Mouse (Mus musculus): ENCODE measurements around the gene Myo6. TPM values are rescaled to one million over a fixed set of nuclear protein-coding genes. Genes with fewer than 3 reads are reported as not detected.

The Myo6 gene
- polyA plus RNA-seq, 1 experiment from 2014 or later, result 12.1 TPM

DNA sequence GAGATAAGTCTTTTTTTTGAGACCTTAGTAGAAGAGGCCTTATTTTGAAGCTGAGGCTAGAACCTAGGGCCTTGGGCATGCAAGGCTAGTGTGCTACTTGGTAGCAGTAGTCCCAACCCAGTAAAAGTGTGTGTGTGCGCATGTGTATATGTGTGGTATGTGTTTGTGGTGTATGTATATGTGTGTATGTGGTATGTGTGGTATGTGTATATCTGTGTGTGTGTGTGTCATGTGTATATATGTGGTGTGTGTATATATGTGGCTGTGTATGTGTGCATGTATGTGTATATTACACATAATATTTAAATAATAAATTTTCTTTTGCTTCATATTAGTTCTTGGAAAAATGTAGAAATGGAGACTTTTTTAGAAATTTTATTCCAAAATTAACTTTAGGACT is 115.9 kb downstream of the Myo6 start:
- Histone ChIP-seq H3K4me1 (no peaks in the 10 kb centered on the region), H3K9ac (no peak overlapping the region), H3K36me3 (peaks cover 10% of the 10 kb centered on the region; the same call in 1 of the 2 replicates), H3K27me3 (no peaks in the 10 kb centered on the region), H3K27ac (no peak overlapping the region), H3K4me3 (no peak overlapping the region), H3K4me2 (no peak overlapping the region), H3K9me3 (no peaks in the 10 kb centered on the region)
- ATAC-seq (ENCODE audit: insufficient number of reproducible peaks, low FRiP score, low TSS enrichment, low read depth), result no peak
- whole genome bisulfite sequencing, result 93% methylated on average over 1 of the region's 1 CpGs

DNA sequence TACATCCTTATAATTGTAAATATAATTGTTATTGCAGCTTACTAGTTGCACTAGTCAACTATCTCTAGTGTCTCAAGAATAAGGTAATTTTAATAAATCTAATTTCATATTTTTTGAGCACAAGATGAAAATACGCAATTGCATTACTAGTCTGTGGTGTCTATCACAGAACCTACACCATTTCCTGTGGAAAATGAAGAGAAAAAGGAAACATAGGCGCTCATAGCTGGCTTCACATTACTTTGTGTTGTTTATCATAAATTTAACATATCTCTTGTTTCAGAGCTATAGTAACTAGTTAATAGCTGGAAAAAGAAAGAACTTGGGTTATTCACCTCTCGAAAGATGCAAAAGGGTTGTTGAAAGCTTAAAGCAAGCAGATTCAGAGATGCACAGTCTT is 117.6 kb downstream of the Myo6 start:
- H3K36me3 ChIP-seq, result 0 out of 2 replicates have a peak, but pooled peaks cover 4% of the 10 kb centered on the region
- H3K4me3 ChIP-seq, result no peak overlapping the region
- H3K4me2 ChIP-seq, result no peak overlapping the region
- H3K4me1 ChIP-seq, result no peaks in the 10 kb centered on the region
- 93% methylated on average over 3 of the region's 3 CpGs for WGBS
- H3K9ac ChIP-seq, result no peak overlapping the region
- no peak overlapping the region for H3K27ac ChIP-seq
- no peak for ATAC-seq (ENCODE audit: insufficient number of reproducible peaks, low FRiP score, low TSS enrichment, low read depth)
- H3K27me3 ChIP-seq, result no peaks in the 10 kb centered on the region
- H3K9me3 ChIP-seq, result no peaks in the 10 kb centered on the region

- 76% methylated on average over 2 of the region's 2 CpGs for WGBS
Measured at GRCm38 (mm10) chr9:80284539-80285174, 119.8 kb downstream of the Myo6 start.

DNA sequence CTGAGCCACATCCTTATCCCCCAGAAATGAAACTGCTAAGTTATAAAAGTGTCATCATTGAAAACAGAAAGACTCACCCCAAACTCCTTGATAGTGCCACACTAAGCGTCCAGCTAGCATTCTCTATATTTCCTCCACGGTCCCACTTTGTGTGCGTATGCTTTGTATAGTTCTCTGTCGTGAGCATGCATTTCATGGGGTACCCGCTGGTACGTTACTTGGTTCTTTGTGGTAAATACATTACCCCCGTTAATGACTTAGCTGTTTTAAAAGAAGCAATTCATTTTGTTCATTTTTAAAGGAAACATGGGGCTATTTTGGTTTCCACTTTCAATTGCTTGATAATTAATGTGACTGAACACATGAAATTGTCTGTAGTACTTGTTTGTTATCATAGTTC is 122.0 kb downstream of the Myo6 start:
- 81% methylated on average over 7 of the region's 7 CpGs for WGBS
- no peaks in the 10 kb centered on the region for H3K4me1 ChIP-seq
- peaks cover 4% of the 10 kb centered on the region; the same call in 1 of the 2 replicates for H3K36me3 ChIP-seq
- no peaks in the 10 kb centered on the region for H3K27me3 ChIP-seq
- H3K9me3 ChIP-seq, result no peaks in the 10 kb centered on the region
- no peak overlapping the region for H3K4me3 ChIP-seq
- H3K4me2 ChIP-seq, result no peak overlapping the region
- no peak overlapping the region for H3K9ac ChIP-seq
- ATAC-seq (ENCODE audit: insufficient number of reproducible peaks, low FRiP score, low TSS enrichment, low read depth), result no peak
- no peak overlapping the region for H3K27ac ChIP-seq

More at GRCm38 (mm10) chr9:80284539-80285174, 119.8 kb downstream of the Myo6 start:
- H3K9ac ChIP-seq, result no peak overlapping the region
- no peak for ATAC-seq (ENCODE audit: insufficient number of reproducible peaks, low FRiP score, low TSS enrichment, low read depth)
- no peak overlapping the region for H3K27ac ChIP-seq
- H3K9me3 ChIP-seq, result no peaks in the 10 kb centered on the region
- H3K36me3 ChIP-seq, result 0 out of 2 replicates have a peak, but pooled peaks cover 4% of the 10 kb centered on the region
- no peak overlapping the region for H3K4me3 ChIP-seq
- no peaks in the 10 kb centered on the region for H3K4me1 ChIP-seq
- H3K27me3 ChIP-seq, result no peaks in the 10 kb centered on the region
- H3K4me2 ChIP-seq, result no peak overlapping the region

DNA sequence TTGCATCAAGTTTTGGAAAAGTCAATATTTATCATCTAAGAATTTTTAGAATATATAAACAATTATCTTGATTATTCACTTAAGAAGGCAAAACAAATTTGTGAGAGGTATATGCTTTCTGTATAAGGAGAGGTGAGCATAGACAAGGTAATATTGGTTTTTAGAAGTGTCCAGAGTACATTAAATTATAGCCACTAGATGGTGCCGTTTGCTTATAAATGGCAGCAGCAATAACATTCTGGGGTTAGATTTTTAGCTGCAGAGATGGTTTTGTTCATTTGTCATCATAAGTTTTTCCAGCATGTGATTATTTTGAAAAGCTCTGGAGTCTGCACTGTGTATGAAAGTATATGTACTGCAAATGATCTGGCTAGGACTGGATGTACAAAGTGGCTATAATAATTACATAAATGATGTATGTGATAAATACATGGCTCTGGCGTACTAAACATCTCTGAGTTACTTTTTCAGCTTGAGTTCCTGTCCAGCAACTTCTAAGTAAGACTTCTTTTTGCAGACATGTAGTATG is 128.3 kb downstream of the Myo6 start:
- Histone ChIP-seq H3K4me2 (no peak overlapping the region), H3K27ac (no peak overlapping the region), H3K9ac (no peak overlapping the region), H3K9me3 (no peaks in the 10 kb centered on the region), H3K27me3 (no peaks in the 10 kb centered on the region), H3K36me3 (peaks cover 5% of the 10 kb centered on the region; the same call in 1 of the 2 replicates), H3K4me3 (no peak overlapping the region), H3K4me1 (no peaks in the 10 kb centered on the region)
- ATAC-seq (ENCODE audit: insufficient number of reproducible peaks, low FRiP score, low TSS enrichment, low read depth), result no peak
- WGBS, result 55% methylated on average over 2 of the region's 2 CpGs

GRCm38 (mm10) chr9:80296086-80296485 is 131.3 kb downstream of the Myo6 start:
- ATAC-seq (ENCODE audit: insufficient number of reproducible peaks, low FRiP score, low TSS enrichment, low read depth), result no peak
- no peak overlapping the region for H3K27ac ChIP-seq
- H3K9me3 ChIP-seq, result no peaks in the 10 kb centered on the region
- no peak overlapping the region for H3K4me3 ChIP-seq
- H3K9ac ChIP-seq, result no peak overlapping the region
- no peak overlapping the region for H3K4me2 ChIP-seq
- WGBS, result 48% methylated on average over 4 of the region's 4 CpGs
- no peaks in the 10 kb centered on the region for H3K27me3 ChIP-seq
- no peaks in the 10 kb centered on the region for H3K4me1 ChIP-seq
- H3K36me3 ChIP-seq, result peaks cover 5% of the 10 kb centered on the region; the same call in 1 of the 2 replicates

GRCm38 (mm10) chr9:80299031-80299430 is 134.2 kb downstream of the Myo6 start:
- Histone ChIP-seq H3K4me2 (no peak overlapping the region), H3K27me3 (no peaks in the 10 kb centered on the region), H3K36me3 (no peaks in the 10 kb centered on the region), H3K9ac (no peak overlapping the region), H3K4me3 (no peak overlapping the region), H3K4me1 (no peaks in the 10 kb centered on the region), H3K27ac (no peak overlapping the region), H3K9me3 (no peaks in the 10 kb centered on the region)
- WGBS, result 83% methylated on average over 9 of the region's 9 CpGs
- no peak for ATAC-seq (ENCODE audit: insufficient number of reproducible peaks, low FRiP score, low TSS enrichment, low read depth)

- H3K4me1 ChIP-seq, result no peaks in the 10 kb centered on the region
- WGBS, result 69% methylated on average over 4 of the region's 4 CpGs
Measured at GRCm38 (mm10) chr9:80303518-80303917, 138.7 kb downstream of the Myo6 start.

DNA sequence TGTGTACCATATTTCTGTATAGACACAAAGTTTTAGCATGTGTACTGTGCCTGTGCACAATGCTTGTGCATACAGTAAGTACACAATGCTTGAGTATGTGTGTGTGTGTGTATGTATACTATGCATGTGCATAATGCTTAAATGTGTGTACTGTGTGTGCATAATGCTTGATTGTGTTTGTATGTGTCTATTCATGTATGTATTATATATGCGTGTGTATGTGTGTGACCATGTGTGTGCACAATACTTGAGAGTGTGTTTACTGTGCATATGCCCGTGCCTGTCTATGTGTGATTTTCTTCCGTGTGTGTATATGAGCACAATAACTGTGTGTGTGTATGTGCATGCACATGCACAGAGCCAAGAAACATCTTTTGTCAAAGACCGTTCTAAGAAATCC is 141.6 kb downstream of the Myo6 start:
- Histone ChIP-seq H3K27ac (no peak overlapping the region), H3K27me3 (no peaks in the 10 kb centered on the region), H3K4me2 (no peak overlapping the region), H3K9me3 (no peaks in the 10 kb centered on the region), H3K4me3 (no peak overlapping the region), H3K4me1 (no peaks in the 10 kb centered on the region), H3K36me3 (0 out of 2 replicates have a peak, but pooled peaks cover 3% of the 10 kb centered on the region), H3K9ac (no peak overlapping the region)
- 82% methylated on average over 4 of the region's 4 CpGs for WGBS
- no peak for ATAC-seq (ENCODE audit: insufficient number of reproducible peaks, low FRiP score, low TSS enrichment, low read depth)

More at GRCm38 (mm10) chr9:80303518-80303917, 138.7 kb downstream of the Myo6 start:
- ATAC-seq (ENCODE audit: insufficient number of reproducible peaks, low FRiP score, low TSS enrichment, low read depth), result no peak
- Histone ChIP-seq H3K9me3 (no peaks in the 10 kb centered on the region), H3K27ac (no peak overlapping the region), H3K4me3 (no peak overlapping the region), H3K27me3 (no peaks in the 10 kb centered on the region), H3K36me3 (0 out of 2 replicates have a peak, but pooled peaks cover 3% of the 10 kb centered on the region), H3K4me2 (no peak overlapping the region), H3K9ac (no peak overlapping the region)

GRCm38 (mm10) chr9:80306853-80307252 is 142.0 kb downstream of the Myo6 start:
- Histone ChIP-seq H3K4me2 (no peak overlapping the region), H3K36me3 (0 out of 2 replicates have a peak, but pooled peaks cover 3% of the 10 kb centered on the region), H3K4me1 (no peaks in the 10 kb centered on the region), H3K9me3 (no peaks in the 10 kb centered on the region), H3K27ac (no peak overlapping the region), H3K4me3 (no peak overlapping the region), H3K27me3 (no peaks in the 10 kb centered on the region), H3K9ac (no peak overlapping the region)
- WGBS, result 61% methylated on average over 11 of the region's 11 CpGs
- no peak for ATAC-seq (ENCODE audit: insufficient number of reproducible peaks, low FRiP score, low TSS enrichment, low read depth)

DNA sequence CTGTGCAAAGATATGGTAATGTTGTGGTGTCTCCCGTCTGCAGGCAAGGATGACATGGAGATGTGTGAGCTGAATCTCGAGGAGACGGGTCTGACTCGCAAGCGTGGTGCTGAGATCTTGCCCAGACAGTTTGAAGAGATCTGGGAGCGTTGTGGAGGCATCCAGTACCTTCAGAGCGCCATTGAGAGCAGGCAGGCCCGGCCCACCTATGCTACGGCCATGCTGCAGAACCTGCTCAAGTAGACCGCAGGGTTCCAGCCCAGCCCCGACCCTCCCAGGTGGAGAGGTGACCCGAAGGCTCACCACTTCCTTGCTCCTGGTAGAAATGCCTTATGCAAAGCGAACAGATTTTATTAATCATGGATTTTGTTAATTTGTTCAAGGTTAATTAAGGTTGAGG is 142.8 kb downstream of the Myo6 start:
- no peak overlapping the region for H3K4me3 ChIP-seq
- no peaks in the 10 kb centered on the region for H3K4me1 ChIP-seq
- no peaks in the 10 kb centered on the region for H3K27me3 ChIP-seq
- WGBS, result 84% methylated on average over 13 of the region's 13 CpGs
- no peak overlapping the region for H3K27ac ChIP-seq
- ATAC-seq (ENCODE audit: insufficient number of reproducible peaks, low FRiP score, low TSS enrichment, low read depth), result no peak
- H3K36me3 ChIP-seq, result 0 out of 2 replicates have a peak, but pooled peaks cover 3% of the 10 kb centered on the region
- H3K4me2 ChIP-seq, result no peak overlapping the region
- H3K9ac ChIP-seq, result no peak overlapping the region
- H3K9me3 ChIP-seq, result no peaks in the 10 kb centered on the region

- Histone ChIP-seq H3K27ac (no peak overlapping the region), H3K4me2 (no peak overlapping the region), H3K4me1 (no peaks in the 10 kb centered on the region), H3K4me3 (no peak overlapping the region), H3K36me3 (no peaks in the 10 kb centered on the region), H3K9me3 (no peaks in the 10 kb centered on the region), H3K27me3 (no peaks in the 10 kb centered on the region), H3K9ac (no peak overlapping the region)
- ATAC-seq (ENCODE audit: insufficient number of reproducible peaks, low FRiP score, low TSS enrichment, low read depth), result no peak
- 66% methylated on average over 5 of the region's 5 CpGs for WGBS
Measured at GRCm38 (mm10) chr9:80313610-80314009, 148.8 kb downstream of the Myo6 start.

Measured in limb, embryonic 15.5 days (tissue).